Mouse (Mus musculus): ENCODE measurements around the gene Zbed3.

Gene Zbed3

DNA sequence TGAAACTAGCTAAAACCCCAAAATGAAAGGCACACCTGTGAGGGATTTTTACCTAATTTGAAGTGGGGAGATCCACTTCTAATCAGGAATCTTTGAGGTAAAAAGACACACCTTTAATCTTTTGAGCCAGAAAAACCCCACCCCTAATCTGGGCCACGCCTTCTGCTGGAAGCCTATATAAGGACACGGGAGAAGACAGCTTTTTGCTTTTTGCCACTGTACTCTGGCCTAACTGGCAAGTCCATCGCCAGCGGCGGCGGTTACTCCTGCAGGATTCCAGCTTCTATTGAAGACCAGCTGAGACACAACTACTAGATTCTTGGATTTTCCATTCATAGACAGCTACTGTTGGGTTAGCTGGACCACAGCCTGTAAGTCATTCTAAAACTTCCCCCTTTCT is at the start of gene Zbed3:
Gene Zbed3, plus strand, starts transcription at position 213 of the 400 bp plus-strand sequence.
- no peak for DNase-seq (ENCODE audit: low spot score)

DNA sequence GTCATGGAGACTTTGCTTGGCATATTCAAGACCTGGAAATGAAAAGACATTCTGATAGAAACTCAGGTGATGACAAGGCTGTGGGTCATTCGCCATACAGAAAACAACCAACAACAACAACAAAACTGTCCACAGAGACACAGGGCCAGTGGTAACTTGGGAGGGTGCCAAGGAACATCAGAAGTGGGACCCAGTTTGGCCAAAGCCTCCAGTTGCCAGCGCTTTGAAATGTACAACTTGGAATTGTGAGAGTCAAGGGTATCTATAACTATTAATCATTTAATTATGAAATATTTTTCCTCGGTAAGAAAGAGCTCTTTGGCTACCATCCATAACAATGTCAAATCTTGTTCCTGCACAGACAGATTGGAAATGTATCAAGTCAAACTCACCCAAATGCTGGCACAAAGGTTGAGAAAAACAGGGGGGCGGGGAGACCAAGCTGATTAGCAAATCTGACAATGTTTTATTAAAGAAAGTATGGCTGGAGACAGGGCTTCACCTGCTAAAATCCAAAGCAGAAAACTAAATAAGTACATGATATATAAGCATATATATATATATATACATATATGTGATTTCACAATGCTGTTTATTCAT is 44.9 kb upstream of the Zbed3 start:
- no peak for DNase-seq (ENCODE audit: low spot score)

DNA sequence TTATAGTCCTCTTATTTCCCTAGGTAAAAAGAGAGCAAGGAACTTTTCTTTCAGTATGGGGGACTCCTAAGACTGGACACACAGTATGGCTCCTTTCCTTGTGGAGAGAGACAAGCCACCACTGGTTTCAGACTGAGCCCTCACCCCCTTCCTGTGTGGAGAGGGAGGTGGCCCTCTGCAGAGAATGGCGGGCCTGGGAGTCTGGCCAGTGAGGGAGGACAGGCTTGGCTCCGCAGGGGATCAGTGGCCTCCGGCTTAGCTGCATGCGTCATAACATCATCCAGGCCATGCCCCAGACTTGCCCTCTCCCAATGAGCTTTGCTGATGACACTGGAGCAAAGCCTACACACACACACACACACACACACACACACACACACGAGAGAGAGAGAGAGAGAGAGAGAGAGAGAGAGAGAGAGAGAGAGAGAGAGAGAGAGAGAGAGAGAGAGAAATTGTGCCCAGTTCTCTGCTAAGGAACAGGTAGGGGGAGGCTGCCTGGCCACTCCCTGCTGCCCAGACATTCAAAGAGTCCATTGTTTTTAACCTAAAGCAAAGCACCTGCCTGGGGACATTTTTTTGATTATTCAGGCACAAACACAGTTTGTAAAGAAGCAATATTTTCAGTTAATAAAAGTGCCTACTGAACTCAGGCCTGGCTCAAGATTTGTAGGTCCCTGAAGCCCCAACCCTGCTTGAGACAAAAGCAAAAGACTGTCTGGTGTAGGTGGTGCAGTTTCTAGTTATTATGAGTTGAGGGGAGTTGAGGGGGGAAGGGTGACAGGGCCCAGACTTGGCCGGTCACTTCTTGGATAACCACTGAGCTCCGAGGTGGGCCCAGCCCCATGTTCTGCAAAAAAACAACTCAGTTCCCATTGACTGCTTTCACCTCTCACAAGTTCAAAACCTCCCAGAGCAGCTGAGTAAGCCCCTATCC is 41.4 kb upstream of the Zbed3 start:
- peak; percentile 23 for DNase-seq (ENCODE audit: low spot score)

DNA sequence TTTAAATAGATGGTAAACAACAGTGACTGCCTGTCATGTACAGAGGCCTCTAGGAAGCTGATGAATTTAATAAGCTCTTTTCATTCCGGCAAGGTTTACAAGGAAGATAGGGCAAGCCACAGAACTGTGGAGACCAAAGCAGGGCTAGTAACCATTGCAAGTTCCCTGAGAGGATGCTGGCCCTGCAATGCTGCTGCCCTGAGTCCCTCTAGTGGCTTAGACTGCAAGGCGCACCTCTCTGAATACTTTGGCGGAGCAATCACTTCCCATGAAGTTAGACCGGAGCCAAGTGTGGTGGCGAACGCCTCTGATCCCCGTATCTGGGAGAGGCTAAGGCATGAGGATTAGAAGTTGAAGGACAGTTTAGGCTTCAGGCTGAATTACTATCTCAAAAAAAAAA is 36.4 kb upstream of the Zbed3 start:
- peak; percentile 91 for DNase-seq (ENCODE audit: low spot score)

DNA sequence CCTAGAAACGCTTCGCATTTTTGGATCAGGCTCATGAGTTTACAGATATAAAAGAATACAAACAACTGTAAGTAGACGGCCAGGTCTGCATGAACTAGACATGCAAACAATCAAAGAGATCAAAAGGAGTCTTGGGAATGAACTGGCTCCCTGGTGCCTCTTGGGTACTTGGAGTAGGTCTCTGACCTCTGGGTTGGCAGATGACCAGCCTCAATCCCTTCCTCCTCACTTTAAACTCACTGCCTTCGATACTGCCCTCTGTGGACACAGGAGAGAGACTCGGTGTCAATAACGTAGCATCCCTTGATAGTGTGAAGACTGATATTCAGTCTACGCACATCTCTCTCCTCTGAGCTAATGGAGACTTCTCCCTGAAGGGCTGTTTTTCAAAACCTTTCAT is 35.4 kb upstream of the Zbed3 start:
- no peak for DNase-seq (ENCODE audit: low spot score)

DNA sequence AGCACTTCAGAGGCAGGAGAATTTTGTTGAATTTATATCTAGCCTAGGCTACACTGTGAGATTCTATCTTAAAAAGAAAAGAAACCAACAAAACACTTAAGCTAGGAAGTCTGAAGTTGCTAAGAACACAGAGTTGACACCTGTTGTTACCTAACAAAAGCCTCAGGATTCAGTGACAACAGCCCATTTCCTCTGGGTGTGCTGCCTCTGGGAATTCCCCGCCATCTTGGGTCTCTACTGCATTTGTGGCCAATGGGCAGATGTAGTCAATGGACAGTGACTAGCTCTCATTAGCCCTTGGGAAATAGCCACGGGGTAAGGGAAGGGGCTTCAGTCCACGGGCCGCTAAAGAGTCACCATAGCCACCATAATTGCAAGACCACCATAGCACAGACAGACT is 31.4 kb upstream of the Zbed3 start:
- no peak for DNase-seq (ENCODE audit: low spot score)

DNA sequence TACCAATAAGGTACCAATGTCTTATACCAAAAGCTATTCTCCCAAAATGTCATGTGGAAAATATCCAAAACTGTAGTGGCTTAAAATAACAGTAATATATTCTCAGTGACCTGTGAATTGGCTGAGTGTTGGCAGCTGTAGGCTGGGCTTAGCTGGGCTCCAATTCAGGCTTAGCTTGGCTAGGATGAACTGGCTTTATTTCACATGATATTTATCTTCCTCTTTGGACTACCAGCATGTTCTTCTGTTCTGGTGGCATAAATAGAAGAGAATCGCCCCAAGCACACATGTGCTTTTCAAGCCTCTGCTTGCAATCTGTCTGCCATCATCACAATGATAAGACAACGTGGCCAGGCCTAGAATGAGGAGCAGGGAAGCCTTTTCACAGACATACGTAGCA is 23.5 kb upstream of the Zbed3 start:
- no peak for DNase-seq (ENCODE audit: low spot score)

DNA sequence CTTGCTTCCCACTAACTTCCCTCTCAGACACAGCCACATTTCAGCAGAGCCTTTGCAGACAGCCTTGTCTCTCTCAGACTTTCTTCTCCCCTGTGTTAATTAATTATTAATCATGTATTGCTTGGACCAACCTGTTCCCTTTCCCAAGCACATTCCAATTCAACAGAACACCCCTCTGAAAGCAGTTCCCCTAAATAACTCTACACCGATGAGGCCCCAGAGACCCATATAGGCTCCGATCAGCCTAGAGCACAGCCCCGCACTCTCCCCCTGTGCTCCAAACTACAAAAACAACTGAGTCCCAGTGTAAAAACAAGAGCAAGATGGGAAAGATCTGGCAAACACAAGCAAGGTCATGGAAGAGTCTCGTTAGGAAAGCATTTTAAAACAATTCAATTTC is 16.8 kb upstream of the Zbed3 start:
- DNase-seq (ENCODE audit: low spot score) = no peak

DNA sequence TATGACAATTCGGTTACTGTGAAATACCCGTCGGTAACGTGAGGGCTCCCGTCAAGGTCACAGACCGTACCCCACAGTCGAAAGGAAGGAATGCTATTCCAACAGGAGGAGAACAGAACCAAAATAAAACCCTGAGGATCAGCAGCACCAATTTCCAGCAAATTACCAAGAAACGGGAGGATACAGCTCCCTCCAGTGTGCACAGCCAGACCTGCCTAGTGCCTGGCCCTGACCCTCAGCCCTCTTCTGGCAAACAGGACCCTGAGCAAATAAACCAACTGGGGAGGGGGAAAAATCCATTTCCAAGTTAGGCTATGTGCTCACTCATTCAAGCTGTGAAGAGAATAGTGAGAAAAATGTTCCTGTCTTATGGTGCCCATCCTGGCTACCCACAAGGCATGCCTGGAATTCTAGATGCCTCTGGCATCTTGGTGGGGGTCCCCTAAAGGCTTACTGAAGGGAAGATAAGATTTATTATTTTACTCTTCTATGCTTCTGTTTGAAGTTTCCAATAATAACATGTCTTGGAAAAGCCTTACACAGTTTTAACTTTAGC is 16.2 kb upstream of the Zbed3 start:
- no peak for DNase-seq (ENCODE audit: low spot score)

DNA sequence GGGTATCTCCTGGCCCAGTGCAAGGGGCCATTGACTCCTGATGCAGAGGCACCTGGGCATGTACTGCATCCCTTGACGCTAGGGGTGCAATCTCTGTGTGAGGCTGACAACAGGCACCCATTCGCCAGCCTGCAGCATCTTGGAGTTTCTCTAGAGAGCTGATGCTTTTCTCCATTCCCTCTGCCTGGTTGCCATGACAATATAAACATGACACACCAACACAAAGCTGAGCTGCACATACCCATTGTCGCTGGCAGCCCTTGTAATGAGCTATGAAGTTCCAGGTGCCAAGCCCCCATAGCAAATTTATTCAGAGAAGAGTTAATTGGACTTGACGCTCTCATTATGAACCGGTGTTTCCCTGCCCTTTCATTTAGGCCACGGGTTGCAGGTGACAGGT is 11.4 kb upstream of the Zbed3 start:
- no peak for DNase-seq (ENCODE audit: low spot score)

DNA sequence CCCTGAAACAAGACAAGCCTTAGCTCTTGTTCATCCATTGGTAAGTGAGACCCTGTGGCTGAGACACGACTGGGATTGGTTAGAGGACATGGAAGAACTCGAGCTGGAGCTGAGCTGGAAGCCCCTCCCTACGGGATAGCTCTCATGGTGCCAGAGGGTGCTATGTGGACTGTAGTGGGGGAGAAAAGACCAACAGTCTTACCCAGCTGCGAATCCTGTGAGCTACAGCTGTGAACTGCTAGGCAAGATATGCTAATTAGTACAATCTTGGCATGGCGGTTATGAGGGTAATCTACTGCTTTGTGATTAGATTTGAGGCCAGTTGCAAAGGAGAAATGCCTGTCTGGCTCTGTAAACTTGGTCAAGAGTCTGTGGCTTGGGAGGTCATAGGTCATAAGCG is 4.3 kb upstream of the Zbed3 start:
- no peak for DNase-seq (ENCODE audit: low spot score)

DNA sequence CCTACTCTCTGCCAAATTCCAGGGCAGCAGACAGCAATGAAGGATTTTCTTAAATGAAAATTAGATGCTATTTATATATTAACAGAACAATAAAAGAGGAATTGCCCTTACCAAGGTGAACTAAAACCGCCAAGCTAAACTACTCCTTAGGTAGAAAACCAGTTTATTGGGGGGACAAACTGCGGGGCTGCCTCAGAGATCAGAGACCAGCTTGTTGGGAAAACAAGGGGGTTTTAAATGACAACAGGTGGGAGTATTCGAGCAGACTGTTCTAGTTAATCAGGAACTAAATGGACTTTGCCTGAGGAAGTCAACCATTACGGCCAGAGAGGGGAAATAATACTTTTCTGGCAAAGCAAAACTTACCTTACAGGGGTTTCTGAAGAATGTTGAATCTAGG is 3.0 kb upstream of the Zbed3 start:
- DNase-seq (ENCODE audit: low spot score) = no peak

DNA sequence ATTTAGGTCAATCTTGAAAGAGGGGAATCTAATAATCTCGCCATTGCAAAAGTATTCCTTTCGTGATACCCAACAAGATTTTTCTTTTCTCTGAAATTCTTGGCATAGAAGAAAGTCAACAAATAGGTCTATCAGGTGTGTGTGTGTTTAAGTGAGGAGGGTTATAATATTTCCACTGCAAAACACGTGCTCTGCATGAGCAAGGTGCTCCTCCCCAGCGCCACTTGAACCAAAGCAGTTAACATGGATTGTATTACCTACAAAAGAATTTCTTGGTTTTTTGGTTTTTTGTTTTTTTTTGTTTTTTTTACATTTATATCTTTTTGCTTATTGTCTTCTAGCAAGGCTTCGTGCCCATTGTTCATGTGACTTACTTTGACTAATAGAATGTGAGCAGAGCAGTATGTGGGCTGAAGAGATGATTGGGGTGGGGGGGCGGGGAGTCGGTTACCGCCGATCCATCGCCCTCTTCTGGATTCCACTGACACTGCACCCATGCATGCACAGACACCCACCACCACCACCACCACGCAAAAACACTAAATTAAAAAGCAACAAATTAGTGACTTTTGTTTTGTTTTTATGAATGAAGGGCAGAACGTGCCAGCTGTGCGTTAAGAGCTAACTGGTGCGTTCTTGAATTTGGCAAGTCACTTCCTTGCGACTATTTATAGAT is 676 bp downstream of the Zbed3 start:
- peak; percentile 81 for DNase-seq (ENCODE audit: low spot score)

DNA sequence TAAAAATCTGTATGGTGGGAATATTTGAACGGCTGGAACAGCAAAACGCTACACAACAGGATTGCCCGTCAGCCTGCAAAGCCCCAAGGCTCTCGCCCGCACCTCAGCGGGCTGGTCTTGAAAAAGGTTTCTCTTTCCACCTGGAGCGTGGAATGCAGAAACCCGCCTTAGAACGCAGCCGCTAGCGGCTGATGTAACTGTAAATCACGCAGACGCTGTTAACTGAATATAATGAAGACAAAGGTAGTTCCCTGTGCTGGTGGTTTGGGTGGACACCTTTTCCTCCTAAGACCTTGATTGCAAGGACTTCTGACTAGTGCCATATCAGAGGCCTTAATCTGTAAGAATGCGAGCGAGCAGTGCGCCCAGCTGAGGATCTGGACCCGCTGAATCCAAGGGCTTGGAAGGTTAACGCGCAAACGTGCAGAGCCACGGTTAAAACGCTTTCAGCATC is 1.2 kb downstream of the Zbed3 start:
- DNase-seq (ENCODE audit: low spot score) = no peak

DNA sequence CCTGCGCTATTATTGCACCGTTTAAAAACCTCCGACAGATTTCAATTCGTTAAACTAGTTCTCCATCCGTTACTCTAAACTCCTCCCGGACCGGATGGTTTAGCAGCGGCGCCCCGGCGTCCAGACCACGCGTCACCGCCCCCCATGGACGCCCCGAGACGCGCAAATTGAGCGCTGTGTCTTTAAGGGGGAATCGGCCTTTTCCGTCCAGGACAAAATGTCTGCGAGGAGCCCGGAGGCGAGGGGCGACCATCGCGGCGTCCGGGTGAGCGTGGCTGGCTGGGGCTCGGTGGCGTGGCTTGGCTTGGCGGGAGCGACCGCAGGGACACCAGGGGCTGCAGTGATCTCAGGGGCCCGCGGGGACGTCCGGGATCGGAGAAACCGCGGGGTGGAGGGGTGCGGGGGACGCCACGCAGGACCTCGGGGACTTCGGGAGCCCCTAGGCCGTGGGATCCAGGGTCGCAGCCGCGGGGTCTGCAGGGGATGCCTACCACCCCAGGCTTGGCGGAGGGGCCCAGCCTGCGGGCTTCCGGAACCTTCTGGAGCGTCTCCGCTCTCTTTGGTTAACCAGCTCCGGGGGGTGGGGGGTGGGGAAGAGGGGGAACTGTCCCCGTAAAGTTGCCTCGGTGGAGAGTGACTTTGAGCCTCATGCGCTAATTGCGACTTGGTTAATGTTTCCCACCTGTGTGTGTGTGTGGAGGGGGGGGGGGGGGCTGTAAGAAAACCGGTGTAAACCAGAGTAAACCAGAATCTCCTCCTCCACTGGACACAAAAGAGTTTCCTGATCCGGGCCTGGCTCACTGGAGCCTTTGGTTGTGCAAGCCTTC is 1.9 kb downstream of the Zbed3 start:
- peak; percentile 85 for DNase-seq (ENCODE audit: low spot score)

DNA sequence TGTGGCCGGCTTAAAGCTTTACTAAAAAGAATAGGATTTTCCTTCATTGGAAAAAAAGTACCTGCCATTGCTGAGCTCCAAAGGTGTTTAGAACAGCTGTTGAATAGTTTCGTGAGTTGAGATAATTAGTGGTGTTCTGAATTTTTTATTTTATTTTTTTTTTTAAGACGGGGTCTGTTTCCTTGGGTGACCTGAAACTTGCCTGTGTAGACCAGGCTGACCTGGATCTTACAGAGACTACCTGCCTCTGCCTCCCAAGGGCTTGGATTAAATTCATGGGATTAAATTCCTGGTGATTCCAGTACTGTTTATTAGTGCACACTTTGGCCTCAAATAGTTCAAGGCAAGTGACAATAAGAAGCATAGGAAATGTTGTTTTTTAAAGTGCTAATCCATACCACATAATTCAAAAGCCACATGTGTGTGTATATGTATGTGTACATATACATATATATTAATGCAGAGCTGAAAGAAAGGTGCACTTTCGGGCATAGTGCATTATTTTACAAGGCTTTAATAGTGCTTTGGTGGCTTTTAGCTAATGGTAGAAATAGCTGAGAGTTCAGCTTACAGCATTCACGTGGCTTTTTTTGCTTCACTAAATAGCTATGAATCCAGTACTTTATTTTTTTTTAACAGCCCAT is 2.6 kb downstream of the Zbed3 start:
- peak; percentile 25 for DNase-seq (ENCODE audit: low spot score)

DNA sequence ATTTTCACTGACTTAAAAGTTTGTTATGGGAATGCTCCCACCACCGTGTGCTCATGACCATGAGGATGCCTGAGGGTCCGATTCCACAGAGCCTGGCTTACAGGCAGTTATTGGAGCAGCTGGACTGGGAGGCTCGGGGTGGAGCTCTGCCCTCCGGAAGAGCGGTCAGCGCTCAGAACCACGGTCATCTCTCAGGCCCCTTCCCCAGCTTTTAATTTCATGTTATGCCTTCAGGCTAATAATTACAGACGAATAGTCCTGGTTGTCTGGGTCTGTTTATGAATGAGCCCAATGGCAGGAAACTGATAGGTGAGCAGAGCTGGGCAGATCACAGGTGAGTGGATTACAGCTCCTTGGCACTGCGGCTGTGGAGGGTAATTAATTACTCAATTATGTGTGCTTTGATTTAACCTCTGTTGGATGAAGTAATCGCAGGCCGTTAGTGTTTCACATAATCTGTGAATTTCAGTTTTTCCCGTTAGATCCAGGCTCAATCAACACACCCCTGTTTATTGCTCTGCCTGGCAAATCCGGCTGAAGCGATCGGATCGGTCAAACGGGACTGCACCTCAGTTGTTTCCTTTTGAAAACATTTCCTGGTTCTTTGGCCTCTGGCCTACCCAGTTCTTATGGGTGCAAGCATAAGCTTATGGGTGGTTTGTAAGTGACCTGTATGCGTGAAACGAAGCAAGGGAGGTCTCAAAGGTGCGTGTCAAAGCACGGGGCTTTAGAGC is 3.4 kb downstream of the Zbed3 start:
- DNase-seq (ENCODE audit: low spot score) = peak; percentile 81

DNA sequence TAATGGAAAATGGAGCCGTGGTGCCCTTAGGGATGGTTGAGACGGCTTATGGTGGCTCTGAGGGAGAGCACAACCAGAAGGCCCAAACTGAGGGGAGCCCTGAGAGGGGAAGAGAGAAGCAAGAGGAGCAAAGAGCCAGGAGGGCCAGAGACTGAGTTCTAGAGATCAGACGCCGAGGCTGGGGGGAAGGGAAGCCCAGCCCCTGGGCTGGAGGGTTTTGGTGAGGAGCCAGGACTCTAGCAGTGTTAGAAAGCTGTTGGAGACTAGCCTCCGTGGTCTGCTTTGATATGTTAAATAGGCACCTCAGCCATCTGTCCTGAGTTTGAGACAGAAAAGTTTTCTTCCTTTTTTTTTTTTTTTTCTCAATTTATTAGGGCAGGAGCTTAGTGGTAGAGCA is 3.9 kb downstream of the Zbed3 start:
- peak; percentile 11 for DNase-seq (ENCODE audit: low spot score)

DNA sequence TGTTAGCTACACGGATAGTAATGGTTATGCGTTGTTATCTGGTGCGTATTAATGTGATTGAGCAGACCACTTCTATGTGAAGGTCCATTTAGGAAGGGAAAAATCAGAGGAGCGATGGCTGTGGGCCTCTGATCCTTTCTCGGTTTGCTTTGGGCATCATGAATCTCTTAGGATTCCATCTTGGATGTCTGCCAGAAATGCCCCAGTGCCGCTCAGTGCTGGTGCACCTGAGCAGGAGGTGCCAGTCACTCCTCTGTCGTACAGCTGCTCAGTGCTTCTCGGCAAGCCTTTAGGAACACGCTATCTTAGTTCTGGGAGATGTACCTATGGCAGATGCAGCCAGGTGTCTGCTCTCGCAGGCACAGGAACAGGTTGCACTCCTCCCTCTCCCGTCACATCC is 5.4 kb downstream of the Zbed3 start:
- DNase-seq (ENCODE audit: low spot score) = no peak

DNA sequence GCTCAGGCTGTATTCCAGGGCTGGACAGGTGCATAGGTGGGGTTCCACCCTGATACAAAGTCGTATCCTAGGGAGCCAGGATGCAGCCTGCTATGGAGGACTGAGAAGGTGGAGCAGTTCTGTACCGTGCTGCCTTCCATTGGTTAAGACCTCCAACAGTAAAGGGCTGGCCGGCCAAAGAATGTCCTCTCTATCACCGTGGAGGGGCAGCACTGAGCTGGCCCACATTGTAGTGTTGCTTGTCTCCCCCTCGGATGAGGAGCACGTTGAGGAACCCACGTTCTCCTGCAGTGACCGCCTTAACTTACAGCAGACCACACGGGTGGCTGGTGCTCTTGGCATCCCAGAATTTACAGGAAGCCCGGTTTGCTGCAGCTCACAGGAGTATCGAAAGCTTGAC is 7.1 kb downstream of the Zbed3 start:
- no peak for DNase-seq (ENCODE audit: low spot score)
